Mouse (Mus musculus): Measurements from ENCODE around the gene Vmn2r80.
"Not testable (repeated sequence)": the region's sequence is repeated elsewhere in the genome, so short reads cannot be mapped to it uniquely, and the experiment has no call there.

Vmn2r80 gene

GRCm38 (mm10) chr10:79148469-79148868 is at the start of gene Vmn2r80:
Gene Vmn2r80 (plus strand): TSS chr10:79148769.
- not testable (repeated sequence) for DNase-seq

- DNase-seq: no peak
These were observed 42.0 kb upstream of the Vmn2r80 start for GRCm38 (mm10) chr10:79106325-79107282.

- no peak for DNase-seq
These were observed 41.0 kb upstream of the Vmn2r80 start for GRCm38 (mm10) chr10:79107531-79107930.

GRCm38 (mm10) chr10:79109156-79109555 is 39.4 kb upstream of the Vmn2r80 start:
- no peak for DNase-seq

- no peak for DNase-seq
These were observed 38.1 kb upstream of the Vmn2r80 start for GRCm38 (mm10) chr10:79110482-79110881.

GRCm38 (mm10) chr10:79115085-79115484 is 33.5 kb upstream of the Vmn2r80 start:
- no peak for DNase-seq

- DNase-seq: peak; percentile 83
These were observed 32.3 kb upstream of the Vmn2r80 start for GRCm38 (mm10) chr10:79116125-79116849.

GRCm38 (mm10) chr10:79151602-79152001 is 3.0 kb downstream of the Vmn2r80 start:
- DNase-seq: no peak

- DNase-seq: not testable (repeated sequence)
These were observed 51.4 kb downstream of the Vmn2r80 start for GRCm38 (mm10) chr10:79199973-79200372.

GRCm38 (mm10) chr10:79220432-79220831 is 71.9 kb downstream of the Vmn2r80 start:
- no peak for DNase-seq

- DNase-seq: no peak
These were observed 73.0 kb downstream of the Vmn2r80 start for GRCm38 (mm10) chr10:79221606-79222005.

GRCm38 (mm10) chr10:79222214-79222613 is 73.6 kb downstream of the Vmn2r80 start:
- no peak for DNase-seq

Measured in retina, postnatal 1 day (tissue).